Mouse (Mus musculus) gonadal fat pad, adult 2 months (tissue): Measurements from ENCODE around the gene Ano10. TPM values are rescaled to one million over a fixed set of nuclear protein-coding genes. Genes with fewer than 3 reads are reported as not detected.
"Not testable (repeated sequence)": the region's sequence is repeated elsewhere in the genome, so short reads cannot be mapped to it uniquely, and the experiment has no call there.

Source experiments
- DNase-seq: peaks from one replicate; pipeline ENCODE4 v3.0.0-alpha.2; 2012; ENCODE audit warnings: low read depth
- polyA plus RNA-seq: library from polyadenylated mRNA; depleted of rRNA; stranded (reverse); fragments of >200 nt; gene quantifications from 2 replicates; pipeline ENCODE4 v1.2.3, GENCODE M21; 2012; rRNA removed

The Ano10 gene
- 99.7 and 127 TPM in 2 replicates for polyA plus RNA-seq

GRCm38 (mm10) chr9:122294242-122294881 is at the start of gene Ano10:
Gene Ano10 (minus strand): TSS chr9:122294423.
- no peak for DNase-seq

GRCm38 (mm10) chr9:122343399-122343798 is 49.2 kb upstream of the Ano10 start:
- DNase-seq = no peak

GRCm38 (mm10) chr9:122339972-122340371 is 45.7 kb upstream of the Ano10 start:
- no peak for DNase-seq

- no peak for DNase-seq
Measured at GRCm38 (mm10) chr9:122337510-122337931, 43.3 kb upstream of the Ano10 start.

GRCm38 (mm10) chr9:122336677-122337076 is 42.5 kb upstream of the Ano10 start:
- no peak for DNase-seq

GRCm38 (mm10) chr9:122328199-122328598 is 34.0 kb upstream of the Ano10 start:
- DNase-seq = no peak

GRCm38 (mm10) chr9:122325996-122326395 is 31.8 kb upstream of the Ano10 start:
- DNase-seq = no peak

GRCm38 (mm10) chr9:122322356-122322755 is 28.1 kb upstream of the Ano10 start:
- DNase-seq = no peak

- no peak for DNase-seq
Measured at GRCm38 (mm10) chr9:122320626-122321025, 26.4 kb upstream of the Ano10 start.

- no peak for DNase-seq
Measured at GRCm38 (mm10) chr9:122316562-122316961, 22.3 kb upstream of the Ano10 start.

- no peak for DNase-seq
Measured at GRCm38 (mm10) chr9:122315501-122315900, 21.3 kb upstream of the Ano10 start.

- no peak for DNase-seq
Measured at GRCm38 (mm10) chr9:122314942-122315341, 20.7 kb upstream of the Ano10 start.

GRCm38 (mm10) chr9:122314386-122314785 is 20.2 kb upstream of the Ano10 start:
- DNase-seq = peak; percentile 73

GRCm38 (mm10) chr9:122313128-122313527 is 18.9 kb upstream of the Ano10 start:
- DNase-seq = not testable (repeated sequence)

GRCm38 (mm10) chr9:122312296-122312990 is 18.2 kb upstream of the Ano10 start:
- DNase-seq = no peak

GRCm38 (mm10) chr9:122311051-122311760 is 17.0 kb upstream of the Ano10 start:
- DNase-seq = no peak

GRCm38 (mm10) chr9:122310613-122311049 is 16.4 kb upstream of the Ano10 start:
- DNase-seq = no peak

- no peak for DNase-seq
Measured at GRCm38 (mm10) chr9:122309013-122309980, 15.1 kb upstream of the Ano10 start.

GRCm38 (mm10) chr9:122305302-122305701 is 11.1 kb upstream of the Ano10 start:
- no peak for DNase-seq

- DNase-seq = no peak
Measured at GRCm38 (mm10) chr9:122296169-122296568, 1.9 kb upstream of the Ano10 start.

GRCm38 (mm10) chr9:122295396-122295795 is 1.2 kb upstream of the Ano10 start:
- DNase-seq = no peak
